Mouse (Mus musculus): ENCODE results near the gene Lrrc58. TPM values are rescaled to one million over a fixed set of nuclear protein-coding genes. Genes with fewer than 3 reads are reported as not detected.

The Lrrc58 gene
- total RNA-seq, 2 experiments from 2014 or later: 50.9 to 53.6 TPM

DNA sequence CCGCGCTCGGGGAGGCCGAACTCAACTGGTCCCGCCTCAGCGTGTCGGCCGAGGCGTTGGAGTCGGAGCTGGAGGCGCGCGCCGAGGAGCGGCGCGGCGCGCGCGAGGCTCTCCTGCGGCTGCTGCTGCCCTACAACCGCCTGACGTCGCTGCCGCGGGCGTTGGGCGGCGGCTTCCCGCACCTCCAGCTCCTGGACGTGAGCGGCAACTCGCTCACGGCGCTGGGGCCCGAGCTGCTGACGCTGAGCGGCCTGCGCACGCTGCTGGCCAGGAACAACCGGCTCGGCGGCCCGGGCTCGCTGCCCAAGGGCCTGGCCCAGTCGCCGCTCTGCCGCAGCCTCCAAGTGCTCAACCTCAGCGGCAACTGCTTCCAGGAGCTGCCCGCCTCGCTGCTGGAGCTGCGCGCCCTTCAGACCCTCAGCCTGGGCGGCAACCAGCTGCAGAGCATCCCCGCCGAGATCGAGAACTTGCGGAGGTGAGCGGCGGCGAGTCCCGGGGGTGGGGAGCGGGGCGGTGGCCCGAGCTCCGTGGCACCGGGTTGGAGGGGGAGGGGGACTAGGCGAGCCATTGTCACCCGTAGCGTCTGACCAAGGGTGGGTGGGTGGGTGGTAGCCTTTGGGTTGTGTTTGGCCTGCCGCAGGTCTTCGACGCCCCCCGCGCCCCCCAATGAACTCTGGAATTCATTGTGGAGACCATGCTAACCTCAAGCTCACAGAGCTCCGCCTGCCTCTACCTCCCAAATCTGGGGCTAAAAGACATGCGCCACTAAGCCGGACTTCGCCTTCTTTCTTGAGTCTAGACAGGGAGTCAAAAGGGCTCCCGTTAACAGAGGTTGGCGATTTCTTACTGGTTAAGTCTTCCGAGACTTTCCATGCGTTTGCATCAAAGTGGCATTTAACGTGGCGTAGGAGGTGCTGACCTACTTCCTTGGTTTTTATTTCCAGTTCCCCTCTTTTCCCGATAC, 599 bp downstream of the Lrrc58 start:
- DNase-seq: peak; percentile 72

DNA sequence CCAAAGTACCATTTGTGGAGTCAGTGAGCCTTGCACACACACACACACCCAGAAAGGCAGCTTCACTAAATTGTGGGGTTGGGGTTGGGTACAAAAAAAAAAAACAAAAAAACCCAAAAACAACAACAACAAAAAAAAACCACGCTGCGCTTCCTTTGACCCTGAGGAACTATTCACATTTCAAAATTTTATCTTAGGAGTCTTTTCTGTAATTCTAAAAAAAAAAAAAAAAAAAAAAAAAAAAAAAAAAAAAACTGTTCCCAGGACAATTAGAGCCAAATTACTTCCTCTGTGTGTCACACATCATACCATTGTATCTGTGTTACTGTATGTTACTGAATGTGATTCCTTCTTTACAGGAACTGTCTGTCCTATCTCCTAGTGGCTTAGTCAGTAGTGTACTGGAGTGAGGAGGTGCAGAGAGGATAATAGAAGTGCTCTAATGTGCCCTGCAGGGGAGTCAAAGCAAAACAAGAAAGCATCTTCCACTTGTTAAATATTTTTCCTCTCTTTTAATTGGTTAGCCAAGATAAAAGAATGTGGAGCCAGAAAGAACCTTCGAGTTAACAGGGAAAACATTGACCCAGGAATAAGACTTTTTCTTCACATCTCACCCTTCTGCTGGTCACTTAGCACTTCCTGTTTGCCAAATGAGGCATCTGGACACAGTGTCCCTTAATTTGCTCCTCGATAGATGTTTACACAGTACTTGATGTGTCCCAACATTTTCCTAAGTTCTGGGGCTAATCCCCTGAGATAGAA, 1.5 kb downstream of the Lrrc58 start:
- no peak for DNase-seq

DNA sequence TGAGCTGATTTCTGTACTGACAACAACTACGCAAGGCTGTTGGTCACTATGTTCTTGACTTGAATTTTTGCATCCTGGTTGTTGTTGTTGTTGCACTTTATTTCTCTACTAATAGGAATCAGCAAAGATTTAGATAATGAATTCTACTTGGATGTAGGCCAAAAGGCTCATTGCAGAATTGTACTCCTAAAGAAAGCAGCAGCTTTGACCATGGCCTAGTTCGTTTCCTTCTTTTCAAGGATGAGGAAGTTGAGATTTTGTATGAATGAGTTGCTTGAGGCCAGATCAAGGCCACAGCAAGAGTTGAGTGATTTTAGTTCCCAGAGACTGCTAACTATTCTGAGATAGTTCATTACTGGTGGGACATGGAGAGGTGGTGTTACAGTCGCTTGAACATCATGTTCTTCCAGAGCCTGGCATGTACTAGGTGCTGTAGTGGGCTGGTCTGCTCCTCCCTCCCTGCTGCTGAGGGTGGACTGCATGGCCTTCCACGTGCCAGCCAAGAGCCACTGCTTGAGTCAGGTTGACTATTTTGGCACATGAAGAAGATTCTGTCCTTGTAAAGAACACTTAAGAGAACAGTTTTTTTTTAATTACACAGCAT, 3.0 kb downstream of the Lrrc58 start:
- no peak for DNase-seq

DNA sequence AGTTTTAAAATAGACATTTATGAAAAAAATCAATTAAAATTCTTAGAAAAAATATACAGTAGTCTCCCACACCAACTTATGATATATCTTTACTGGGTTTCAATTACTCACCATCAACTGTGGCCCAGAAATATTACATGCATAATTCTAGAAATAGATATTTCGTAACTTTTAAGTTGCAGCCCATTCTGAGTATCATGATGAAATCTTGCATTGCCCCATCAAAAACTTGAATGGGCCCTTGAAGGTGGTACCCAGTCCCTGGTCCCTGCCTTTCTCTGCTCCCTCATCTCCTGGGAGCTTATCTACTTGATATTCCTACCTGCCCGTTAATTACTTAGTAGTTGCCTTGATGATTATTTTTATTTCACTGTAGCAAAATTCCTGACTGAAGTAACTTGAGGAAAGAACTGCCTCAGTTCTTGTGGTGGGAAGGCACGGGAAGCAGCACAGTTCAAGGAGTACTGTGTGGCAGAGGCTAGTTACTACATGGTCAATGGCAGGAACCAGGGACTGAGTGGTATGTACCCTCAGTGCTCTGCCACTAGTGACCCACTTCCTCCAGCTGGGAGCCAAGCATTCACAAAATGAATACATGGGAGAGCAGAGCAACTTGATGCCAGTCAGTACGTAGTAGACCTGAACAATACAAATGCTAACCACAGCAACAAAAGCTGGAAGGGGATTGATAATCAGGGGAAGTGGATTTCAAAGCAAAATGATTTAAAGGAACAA, 6.5 kb downstream of the Lrrc58 start:
- no peak for DNase-seq

DNA sequence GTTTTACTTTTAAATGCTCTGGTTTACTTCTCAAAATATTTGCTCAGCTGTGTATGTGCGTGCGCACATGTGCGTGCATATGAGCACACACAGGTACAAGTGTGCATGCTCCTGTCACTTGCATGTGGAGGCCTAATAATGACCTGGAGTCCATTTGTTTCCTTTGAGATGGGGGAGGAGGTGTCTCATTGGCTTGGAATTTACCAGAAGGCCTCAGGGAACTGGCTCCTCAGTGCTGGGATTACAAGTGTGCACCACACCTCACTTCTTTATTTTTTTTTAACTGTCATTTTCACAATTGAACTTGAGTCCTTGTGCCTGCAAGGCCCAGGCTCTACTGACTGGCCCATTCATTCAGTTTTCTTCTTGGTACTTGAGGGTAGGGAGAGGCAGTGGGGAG, 9.2 kb downstream of the Lrrc58 start:
- DNase-seq: no peak

DNA sequence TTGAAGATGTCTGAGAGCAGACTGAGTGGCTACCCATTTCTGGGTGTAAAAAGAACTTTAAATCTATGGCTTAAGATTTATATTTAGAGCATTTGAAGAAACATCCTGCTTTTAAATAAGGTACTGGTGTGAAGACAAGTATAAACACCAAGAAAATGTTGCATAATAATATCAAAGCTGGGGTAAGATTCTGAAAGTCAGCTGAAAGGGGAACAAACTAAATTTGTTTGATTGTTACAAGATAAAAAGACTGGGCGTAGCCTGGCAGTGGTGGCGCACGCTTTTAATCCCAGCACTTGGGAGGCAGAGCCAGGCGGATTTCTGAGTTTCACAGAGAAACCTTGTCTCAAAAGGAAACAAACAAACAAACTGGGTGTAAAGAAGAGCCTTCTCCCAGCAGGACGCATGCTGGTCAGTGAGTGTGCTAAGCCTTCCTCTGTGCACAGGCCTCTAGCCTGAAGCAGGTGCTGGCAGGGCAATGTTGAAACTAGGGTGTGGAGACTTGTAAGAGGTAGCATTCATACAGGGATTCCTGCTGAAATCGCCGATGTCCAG, 10.8 kb downstream of the Lrrc58 start:
- DNase-seq: no peak

DNA sequence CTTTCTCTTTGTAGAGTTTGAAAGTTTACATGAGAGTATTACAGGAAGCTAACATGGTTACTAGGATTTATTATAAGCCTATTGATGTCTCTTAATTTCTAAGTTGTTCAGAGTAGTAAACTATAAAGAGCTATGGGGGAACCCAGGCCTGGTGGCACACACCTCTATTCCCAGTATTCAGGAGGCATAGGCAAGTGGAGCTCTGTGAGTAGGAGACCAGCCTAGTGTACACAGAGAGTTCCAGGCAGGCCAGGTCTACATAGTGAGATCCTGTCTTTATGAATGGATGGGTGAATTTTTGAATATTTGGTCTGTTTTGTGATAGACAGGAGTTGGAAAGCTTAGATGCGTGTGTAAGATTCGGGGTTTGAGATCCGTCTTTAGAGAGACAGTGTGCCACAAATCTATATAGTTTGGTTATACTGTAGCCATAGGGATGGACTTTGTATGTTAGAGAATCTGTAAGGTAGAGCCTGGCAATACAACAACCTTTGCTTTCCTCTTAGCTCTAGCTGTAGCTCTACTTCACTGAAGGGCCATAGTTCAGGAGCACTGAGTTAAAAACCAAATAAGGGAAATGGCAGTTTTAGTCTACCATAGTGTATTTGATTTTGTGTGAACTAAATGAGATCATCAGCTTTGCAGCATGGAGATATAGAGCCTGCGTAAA, 11.7 kb downstream of the Lrrc58 start:
- DNase-seq: no peak

DNA sequence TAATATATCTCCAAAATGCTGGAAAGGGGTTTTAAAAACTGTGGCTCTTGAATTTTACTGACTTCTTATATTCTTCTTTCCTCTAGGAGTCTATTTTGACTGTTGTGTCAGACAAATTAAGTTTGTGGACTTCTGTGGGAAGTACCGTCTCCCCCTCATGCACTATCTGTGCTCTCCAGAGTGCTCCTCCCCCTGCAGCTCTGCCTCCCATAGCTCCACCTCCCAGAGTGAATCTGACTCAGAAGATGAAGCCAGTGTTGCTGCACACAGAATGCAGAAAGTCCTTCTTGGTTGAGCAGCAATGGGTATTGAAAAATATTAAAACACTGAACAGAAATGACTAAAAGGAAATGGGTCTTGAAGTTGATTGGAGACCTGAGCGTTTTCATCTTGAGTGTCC, 13.0 kb downstream of the Lrrc58 start:
- no peak for DNase-seq

DNA sequence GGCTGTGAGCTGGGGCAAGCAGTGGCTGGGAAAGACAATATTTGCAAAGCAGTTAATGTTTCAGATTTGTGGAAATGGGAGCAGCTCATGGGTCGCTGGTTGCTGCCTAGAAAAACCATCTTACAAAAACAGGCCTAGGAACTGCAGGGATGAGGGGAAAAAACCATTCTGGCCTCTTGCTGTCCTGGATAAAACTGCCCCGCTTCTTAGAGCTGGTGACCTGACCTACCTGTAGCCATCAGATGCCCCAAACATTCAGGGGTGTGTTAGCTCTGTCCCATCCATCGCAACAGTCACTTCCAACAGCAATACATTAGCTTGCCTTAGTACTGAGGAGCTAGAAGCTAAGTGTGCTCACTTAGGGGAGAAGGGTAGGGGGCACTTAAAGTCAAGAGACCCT, 20.8 kb downstream of the Lrrc58 start:
- DNase-seq: no peak

DNA sequence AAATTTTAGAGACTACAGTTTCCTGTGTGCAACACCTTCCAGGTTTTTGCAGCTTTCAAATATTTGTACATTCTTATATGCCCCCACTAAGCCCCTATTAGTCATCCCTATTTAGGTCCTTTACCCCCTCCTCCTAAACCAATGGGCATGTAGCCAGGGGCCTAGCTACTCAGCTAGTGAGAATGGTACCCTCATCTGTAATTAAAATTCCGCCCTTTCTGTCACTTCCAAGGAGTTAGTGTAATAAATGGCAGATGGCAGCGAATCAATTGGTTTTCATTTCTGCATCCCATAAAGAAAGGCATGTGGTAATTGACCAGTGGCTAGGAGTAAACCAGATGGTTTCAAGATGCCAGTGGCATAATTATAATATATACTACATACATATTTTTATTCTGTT, 24.5 kb downstream of the Lrrc58 start:
- no peak for DNase-seq

DNA sequence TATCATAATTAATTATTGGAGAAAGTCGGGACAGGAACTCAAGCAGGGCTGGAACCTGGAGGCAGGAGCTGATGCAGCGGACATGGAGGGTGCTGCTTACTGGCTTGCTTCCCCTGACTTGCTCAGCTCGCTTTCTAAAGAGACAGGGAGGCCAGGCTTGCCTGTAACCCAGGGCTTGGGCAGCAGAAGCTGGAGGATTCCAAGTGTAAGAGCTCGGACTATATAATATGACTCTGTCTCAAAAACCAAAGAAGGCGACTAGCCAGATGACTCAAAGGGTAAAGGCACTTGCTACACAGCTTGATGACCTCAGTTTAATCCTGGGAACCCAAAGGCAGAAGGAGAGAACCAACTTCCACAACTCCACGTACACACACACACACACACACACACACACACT, 25.2 kb downstream of the Lrrc58 start:
- DNase-seq: no peak

DNA sequence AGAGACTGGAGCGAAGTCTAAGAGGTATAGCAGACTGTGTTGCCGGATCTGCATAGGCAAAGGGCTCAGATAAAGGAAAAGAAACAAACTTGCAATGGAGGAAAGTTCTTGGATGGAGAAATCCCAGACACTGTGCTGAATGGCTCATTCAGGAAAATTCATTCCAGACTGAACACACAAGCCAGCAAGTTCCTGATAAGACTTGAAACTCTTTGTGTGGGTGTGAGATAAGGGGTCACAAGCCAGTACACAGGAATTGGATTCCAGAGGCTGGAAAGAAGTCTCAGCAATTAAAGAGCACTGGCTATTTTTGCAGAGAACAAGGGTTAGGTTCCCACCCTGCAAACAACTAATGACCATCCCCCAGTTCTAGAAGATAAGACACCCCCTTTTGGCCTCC, 25.8 kb downstream of the Lrrc58 start:
- no peak for DNase-seq

DNA sequence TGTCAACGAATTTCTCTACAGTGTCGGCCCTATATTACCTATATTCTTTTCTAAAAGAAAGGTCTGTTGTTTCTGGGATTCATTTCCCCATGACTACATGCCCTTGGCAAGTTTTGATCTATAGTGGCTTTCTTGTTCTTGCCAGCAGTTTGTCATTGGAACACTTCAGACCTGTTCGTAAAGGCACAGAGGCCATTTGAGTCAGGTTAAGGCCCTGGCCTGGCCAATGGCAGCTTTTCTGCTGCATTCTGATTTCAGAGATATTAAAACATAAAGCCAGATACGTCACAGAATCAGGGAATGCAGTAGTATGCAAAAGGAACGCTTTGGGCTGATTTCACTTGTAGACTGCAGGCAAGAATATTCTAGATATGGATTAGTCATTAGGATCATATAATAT, 30.6 kb downstream of the Lrrc58 start:
- no peak for DNase-seq

DNA sequence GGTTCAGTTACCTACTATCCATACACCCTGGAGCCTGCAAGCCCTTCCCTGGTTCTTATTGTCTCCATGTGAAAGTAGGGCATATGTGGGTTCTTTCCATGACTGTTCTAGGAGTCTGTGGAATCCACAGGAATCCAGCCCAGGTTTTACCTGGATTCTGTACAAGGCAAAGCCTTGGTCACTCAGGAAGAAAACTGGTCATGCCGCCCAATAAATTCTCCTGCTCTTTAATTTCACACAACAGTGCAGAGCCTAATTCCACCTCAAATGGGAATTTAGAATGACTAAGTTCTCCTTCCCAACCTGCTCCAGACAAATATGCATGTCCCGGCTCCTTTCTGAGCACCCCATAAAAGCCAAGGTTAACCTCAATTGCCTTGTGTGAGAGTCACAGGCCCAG, 31.2 kb downstream of the Lrrc58 start:
- DNase-seq: no peak

DNA sequence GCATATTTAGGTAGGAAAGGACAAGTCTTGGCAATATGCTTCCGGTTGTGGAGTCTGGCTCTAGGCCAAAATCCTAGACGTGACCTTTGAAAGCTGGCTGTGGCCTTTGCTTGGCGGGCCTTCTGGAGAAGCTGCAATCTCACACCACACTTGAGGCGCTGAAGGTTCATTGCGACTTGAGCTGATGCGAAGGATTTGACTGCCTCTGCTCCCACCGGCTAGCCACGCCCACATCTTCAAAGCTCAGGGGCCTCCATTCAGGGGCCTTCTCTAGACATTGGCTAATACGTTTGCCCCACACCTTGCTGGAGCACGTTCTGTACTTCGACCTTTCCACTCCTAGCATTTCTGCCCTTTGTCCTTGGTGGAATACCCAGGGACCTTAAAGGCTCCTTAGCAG, 33.1 kb downstream of the Lrrc58 start:
- DNase-seq: no peak

DNA sequence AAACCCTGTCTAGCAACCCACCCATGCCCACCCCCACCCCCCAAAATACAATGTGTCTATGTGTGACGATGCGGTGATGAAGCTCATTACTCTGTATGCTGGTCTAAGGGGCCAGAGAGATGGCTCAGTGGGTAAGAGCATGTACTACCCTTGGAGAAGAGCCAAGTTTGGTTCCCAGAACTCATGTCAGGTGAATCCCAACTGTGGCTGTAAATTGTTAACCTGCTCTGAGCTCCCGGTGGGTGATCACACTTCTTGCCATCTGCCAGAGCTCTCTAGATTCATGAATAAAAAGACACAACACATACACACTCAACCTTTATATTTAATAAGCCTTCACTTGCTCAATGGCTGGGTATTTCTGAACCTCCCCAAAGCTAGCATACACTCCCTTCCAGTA, 38.3 kb downstream of the Lrrc58 start:
- no peak for DNase-seq

DNA sequence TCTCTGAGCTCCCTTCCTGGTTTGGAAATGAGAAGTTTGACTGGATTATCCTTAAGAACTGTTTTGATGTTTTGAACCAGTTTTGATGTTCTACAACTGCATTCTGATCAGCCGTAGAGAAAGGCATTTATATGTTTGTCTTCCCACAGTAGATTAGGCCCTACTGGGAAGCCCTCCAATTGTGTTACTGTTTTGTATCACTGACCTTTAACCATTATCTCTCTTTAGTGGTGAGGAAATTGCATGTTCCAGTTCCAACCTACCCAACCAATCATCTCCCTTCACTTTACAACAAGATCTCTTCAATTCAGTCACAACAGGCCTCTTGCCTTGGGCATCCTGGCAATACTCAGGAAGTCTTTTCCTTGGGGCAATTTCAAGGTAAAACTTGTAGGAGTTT, 42.9 kb downstream of the Lrrc58 start:
- DNase-seq: no peak

DNA sequence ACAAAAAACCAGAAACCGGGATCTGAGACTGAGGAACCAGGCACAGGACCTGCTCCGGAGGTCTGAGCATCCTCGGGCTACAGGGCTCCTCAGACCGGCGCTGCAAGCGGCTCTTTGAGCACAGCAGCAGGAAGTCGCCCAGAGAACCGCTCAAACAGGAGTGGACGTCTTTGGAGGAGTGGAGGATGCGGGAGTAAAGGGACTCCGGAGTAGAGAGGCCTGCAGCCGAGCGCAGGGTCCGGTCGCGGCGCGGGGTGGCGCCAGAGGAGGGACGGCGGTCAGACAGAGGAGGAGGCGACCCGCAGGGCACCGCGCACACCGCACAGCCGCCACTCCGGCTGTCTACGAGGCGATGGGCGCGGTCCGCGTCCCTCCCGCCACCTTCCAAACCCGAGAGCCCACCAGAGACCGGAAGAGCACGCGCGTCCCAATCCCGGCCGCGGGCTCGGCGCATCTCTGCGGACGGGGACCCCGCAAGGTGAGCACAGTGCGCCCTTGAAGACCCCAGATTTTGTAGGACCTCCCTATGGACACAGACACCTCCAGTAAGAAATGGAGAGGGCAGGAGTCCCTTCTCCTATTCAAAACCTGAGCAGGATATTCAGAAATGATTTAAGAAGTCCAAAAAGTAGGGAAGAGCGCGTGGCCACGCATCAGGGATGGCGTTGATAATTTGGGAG, 48.1 kb downstream of the Lrrc58 start, which contains the start of gene Gpr156:
TSS of gene Gpr156 (plus strand) at position 359 of the 680 bp plus-strand sequence.
- DNase-seq: peak; percentile 52

DNA sequence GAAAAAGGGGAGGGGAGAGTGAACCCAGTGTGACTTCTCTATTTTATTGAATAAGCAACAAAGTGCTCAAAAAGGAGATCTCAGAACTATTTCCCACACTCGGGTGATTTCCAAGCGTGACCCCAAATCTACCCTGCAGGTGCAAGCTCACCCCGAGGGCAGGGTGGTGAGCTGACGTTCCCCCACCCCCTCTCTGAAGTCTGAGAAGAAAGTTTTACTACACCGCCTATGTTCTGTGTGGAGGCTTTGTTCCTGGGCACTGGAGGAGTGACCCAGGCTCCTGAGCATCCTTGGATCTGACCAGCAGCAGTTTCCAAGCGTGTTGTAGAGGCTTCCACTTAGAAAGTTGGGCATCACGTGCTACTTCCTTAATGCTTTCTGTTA, 48.6 kb downstream of the Lrrc58 start:
- DNase-seq: no peak

DNA sequence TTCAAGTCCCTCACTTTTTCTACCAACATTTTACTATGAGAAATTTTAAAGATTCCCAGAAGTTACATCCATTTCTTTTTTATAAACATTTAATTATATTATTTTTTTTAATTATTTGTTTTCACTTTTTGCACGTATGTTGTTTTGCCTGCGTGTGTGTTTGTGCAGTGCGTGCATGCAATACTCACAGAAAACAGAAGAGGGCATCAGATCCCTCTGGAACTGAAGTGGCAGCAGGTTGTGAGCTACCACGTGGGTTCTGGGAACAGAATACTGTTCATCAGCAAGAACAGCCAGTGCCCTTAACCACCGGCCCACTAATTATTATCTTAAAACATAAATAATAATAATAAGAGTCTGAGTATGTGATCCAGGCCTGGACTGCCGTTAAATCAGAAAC, 50.8 kb downstream of the Lrrc58 start:
- DNase-seq: no peak

All from gastrocnemius, postnatal 10 days (tissue).